Mouse (Mus musculus) lung, adult 2 months (tissue): Measurements from ENCODE around the gene Gria1.

Experiments
- CTCF ChIP-seq: fragments of 200-500 bp; IDR thresholded peaks from 2 replicates; pipeline ENCODE4 v1.5.1; 2011; ENCODE audit warnings: mild to moderate bottlenecking, low read length, control low read depth; ENCODE audit not compliant: insufficient read depth
- POLR2A ChIP-seq: fragments of 200-500 bp; IDR thresholded peaks from 2 replicates; pipeline ENCODE4 v1.6.1; 2011; ENCODE audit warnings: low read depth, mild to moderate bottlenecking, control low read depth, low read length, borderline replicate concordance; ENCODE audit errors: extremely low read depth

DNA sequence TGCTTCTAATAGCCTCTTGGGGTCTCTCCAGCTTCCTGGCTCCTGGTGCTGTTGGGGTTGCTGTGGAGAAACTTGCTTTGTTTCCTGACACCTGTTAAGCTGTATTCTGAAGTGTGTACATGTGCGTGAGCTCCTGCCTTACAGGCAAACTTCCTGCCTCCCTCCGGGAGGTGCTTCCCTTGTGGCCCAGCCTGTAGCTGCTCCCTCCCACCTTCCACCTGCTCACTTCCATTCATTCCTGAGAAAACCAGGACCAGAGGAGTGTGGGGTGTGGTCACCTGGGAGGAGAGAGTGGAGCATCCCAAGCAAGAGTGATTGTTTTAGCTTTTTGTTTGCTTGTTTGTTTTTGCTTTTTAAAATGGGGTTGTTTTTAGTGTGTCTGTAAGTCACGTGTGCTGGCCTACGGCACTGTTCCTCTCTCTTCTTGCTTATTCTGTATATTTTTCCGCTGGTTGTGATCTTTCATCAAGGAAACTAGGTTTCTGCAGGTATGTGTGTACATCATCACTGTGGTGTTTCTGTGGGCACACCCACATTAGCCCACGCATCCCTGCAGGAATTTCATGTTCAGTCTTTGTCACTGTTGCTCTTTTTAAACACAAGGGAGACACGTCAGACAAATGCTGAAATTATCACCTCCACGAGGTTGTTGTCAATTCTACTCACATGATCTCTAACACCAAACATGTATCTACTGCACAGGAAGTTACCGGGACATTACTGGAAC lies 2.4 kb downstream of the Gria1 start:
- TF ChIP-seq POLR2A (no peak), CTCF (no peak)
